Mouse (Mus musculus) large intestine, adult 2 months (tissue): Measurements from ENCODE around the gene Maoa. TPM values are rescaled to one million over a fixed set of nuclear protein-coding genes. Genes with fewer than 3 reads are reported as not detected.
A peak's percentile ranks its signal among the peaks of the same experiment; 100 is the strongest.

Experiments
- DNase-seq: peaks from one replicate; pipeline ENCODE4 v3.0.0-alpha.2; 2012; ENCODE audit warnings: low read depth, low spot score
- WGBS: fragments of 180-500 bp; shearing (Covaris S2); methylation state at CpG from one replicate; pipeline ENCODE4 v1.1.7; 2018; 5-methylcytosine and 5-hydroxymethylcytosine counted together
- polyA plus RNA-seq: library from polyadenylated mRNA; depleted of rRNA; stranded (reverse); fragments of >200 nt; gene quantifications from 2 replicates; pipeline ENCODE4 v1.2.3, GENCODE M21; 2012; rRNA removed

The Maoa gene
- polyA plus RNA-seq: 40.0 and 87.4 TPM in 2 replicates

DNA sequence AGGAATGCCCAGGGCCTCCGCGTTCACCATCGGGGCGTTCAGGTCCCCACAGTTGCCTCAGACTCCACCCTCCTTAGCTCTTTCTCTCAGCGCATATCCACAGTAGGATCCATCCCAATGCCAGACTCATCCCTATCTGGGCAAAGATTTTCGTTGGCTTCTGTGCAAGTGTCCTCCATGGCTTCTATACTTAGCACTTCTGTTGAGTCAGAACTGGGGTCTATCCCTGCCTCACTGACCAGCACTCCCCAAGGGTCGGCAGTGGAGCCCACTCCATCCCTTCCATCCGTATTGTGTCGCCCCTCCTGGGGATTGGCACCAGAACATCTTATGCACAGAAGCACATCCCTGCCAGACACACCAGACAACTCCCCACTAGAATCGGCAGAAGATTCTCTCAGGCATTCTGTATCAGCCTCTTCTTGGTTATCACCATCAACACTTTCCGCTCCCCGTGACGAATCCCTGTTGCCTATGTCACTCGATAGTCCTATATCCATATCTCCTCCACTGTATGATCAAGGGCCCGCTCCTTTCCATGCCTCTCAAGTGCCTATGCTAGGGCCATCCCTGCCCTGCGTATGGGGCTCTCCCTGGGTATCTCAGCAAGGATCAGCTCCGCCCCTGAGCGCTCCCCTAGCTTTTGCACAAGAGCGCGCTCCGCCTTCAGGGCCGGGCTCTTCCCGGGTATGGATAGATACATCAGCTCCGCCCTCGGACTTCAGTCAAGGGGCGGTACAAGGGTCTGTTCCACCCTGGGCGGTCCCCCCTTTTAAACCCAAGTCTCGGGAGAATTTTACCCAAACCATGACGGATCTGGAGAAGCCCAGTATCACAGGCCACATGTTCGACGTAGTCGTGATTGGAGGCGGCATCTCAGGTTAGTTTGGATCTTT is at the start of gene Maoa:
Gene Maoa, plus strand, starts transcription at position 665 of the 896 bp plus-strand sequence.
- 17% methylated on average over 33 of the region's 33 CpGs for WGBS
- DNase-seq: peak; percentile 64

GRCm38 (mm10) chrX:16618225-16619033 is 1.1 kb upstream of the Maoa start:
- WGBS: 13% methylated on average over 60 of the region's 60 CpGs
- DNase-seq: peak; percentile 37

DNA sequence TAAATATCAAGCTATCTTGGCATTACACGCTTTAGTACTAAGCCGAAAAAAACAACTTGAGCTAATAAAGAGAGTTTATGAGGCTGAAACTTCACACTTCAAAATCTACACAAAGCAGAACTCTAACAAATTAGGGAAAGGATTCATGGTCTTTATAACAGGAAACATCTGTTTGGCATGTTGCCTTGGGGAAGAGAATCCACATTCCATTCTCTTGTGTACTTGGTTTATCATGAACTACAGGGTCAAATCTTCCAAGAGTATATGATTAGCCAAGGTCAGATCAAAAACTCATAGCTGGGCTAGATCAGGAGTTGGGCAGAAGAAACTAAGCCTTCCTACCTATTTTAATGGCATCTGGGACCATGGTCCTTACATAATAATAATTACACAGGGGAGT is 37.0 kb downstream of the Maoa start:
- DNase-seq: no peak
- WGBS: 44% methylated on average over 2 of the region's 2 CpGs

- 74% methylated on average over 1 of the region's 1 CpGs for WGBS
- DNase-seq: no peak
Observed at GRCm38 (mm10) chrX:16706094-16706493, 86.6 kb downstream of the Maoa start.

DNA sequence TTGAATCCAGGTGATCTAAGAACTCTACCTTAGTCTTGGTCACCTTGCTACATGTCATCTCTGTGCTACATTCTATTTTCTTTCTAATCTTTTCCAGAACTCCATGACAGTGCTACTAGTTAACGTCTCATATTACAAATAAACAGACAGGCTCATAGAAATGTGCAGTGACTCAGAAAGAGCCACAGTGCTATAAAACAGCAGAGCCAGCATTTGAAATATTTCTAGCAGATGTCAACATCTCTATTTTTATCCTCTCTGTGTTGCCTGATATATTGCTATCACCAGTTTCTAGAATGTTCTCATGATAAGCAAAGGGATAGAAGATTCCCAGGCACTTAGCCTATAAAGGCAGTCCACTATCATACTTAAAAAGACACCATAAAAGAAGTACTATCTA is 94.5 kb downstream of the Maoa start:
- 62% methylated on average over 1 of the region's 1 CpGs for WGBS

More for the DNA sequence above, 94.5 kb downstream of the Maoa start:
- no peak for DNase-seq

Other genes with a start within 250 kb of the Maoa start
- not detected in 2 replicates for gene Cypt1, start 96.8 kb upstream of the Maoa start, polyA plus RNA-seq
- 12.1 and 29.3 TPM in 2 replicates for gene Maob, start 197.7 kb downstream of the Maoa start, polyA plus RNA-seq